Mouse (Mus musculus) kidney, embryonic 14.5 days (tissue): ENCODE measurements around the gene Hjurp. TPM values are rescaled to one million over a fixed set of nuclear protein-coding genes. Genes with fewer than 3 reads are reported as not detected.

Experiments used
- ATAC-seq: fragments of 200-750 bp; cut with Nextera tagmentation; 2 replicates; pipeline ENCODE4 v1.8.0; 2017; ENCODE audit warnings: moderate number of reproducible peaks, mild to moderate bottlenecking, moderate TSS enrichment, moderate library complexity; ENCODE audit not compliant: low FRiP score, low TSS enrichment
- H3K27ac ChIP-seq: fragments of 300-500 bp; sonication (generic); 2 replicates; pipeline ENCODE4 v1.5.1; 2014; ENCODE audit warnings: low read depth, mild to moderate bottlenecking, low read length, moderate library complexity, mixed read lengths
- H3K27me3 ChIP-seq: fragments of 300-500 bp; sonication (generic); 2 replicates; pipeline ENCODE4 v1.6.1; 2014; ENCODE audit warnings: mild to moderate bottlenecking, low read length; ENCODE audit not compliant: control insufficient read depth, insufficient read depth
- H3K36me3 ChIP-seq: fragments of 300-500 bp; sonication (generic); 2 replicates; pipeline ENCODE4 v1.6.1; 2014; ENCODE audit warnings: low read length, mixed read lengths; ENCODE audit not compliant: control insufficient read depth, insufficient read depth
- H3K4me1 ChIP-seq: fragments of 300-500 bp; sonication (generic); 2 replicates; pipeline ENCODE4 v1.6.1; 2014; ENCODE audit warnings: low read length, mixed read lengths; ENCODE audit not compliant: control insufficient read depth, insufficient read depth
- H3K4me2 ChIP-seq: fragments of 300-500 bp; sonication (generic); replicated peaks from 2 replicates; pipeline ENCODE4 v1.6.1; 2014; ENCODE audit warnings: low read depth, mild to moderate bottlenecking, low read length
- H3K4me3 ChIP-seq: fragments of 300-500 bp; sonication (generic); 2 replicates; pipeline ENCODE4 v1.5.1; 2014; ENCODE audit warnings: mild to moderate bottlenecking, low read length
- H3K9ac ChIP-seq: fragments of 300-500 bp; sonication (generic); 2 replicates; pipeline ENCODE4 v1.6.1; 2014; ENCODE audit warnings: low read depth, mild to moderate bottlenecking, low read length, moderate library complexity
- H3K9me3 ChIP-seq: fragments of 300-500 bp; sonication (generic); 2 replicates; pipeline ENCODE4 v1.6.1; 2016; ENCODE audit warnings: low read length; ENCODE audit not compliant: control insufficient read depth
- WGBS: fragments of 180-500 bp; shearing (Covaris S2); extraction: QIAGEN DNeasy Blood & Tissue Kit; methylation state at CpG from one replicate; pipeline ENCODE4 v1.1.7; 2014; 5-methylcytosine and 5-hydroxymethylcytosine counted together
- polyA plus RNA-seq: library from polyadenylated mRNA; unstranded; fragments of >200 nt; fragmentation: Nextera tagmentation; extraction: Ambion mirVana; gene quantifications from 2 replicates; pipeline ENCODE4 v1.2.1, GENCODE M21; 2014

Hjurp gene
- polyA plus RNA-seq, 1 experiment from 2014 or later = 175 TPM

DNA sequence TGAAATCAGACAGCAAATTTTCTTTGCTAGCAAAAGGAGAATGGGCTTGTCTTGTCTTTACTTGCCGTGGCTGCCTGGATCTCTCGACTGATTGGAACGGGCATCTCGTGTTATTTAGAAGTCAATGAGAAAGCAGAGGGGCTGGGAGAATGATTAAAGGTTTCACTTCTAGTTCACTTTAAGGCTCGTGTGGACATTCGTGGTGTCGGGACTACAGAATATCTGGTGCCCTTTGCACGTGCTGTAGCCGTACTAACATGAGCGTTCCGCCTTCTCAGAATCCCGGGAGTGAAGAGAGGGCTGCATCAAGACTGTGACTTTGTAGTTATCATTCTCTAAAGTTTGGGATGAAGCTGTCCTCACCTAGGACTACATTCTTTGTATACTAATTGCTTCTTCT lies 29.7 kb upstream of the Hjurp start:
- 68% methylated on average over 12 of the region's 12 CpGs for WGBS
- Histone ChIP-seq H3K36me3 (no peaks in the 10 kb centered on the region), H3K9ac (no peak overlapping the region), H3K4me3 (no peak overlapping the region), H3K27ac (no peak overlapping the region), H3K9me3 (peaks cover 72% of the 10 kb centered on the region), H3K4me2 (no peak overlapping the region), H3K4me1 (no peaks in the 10 kb centered on the region), H3K27me3 (no peaks in the 10 kb centered on the region)
- no peak for ATAC-seq

- H3K27me3 ChIP-seq = no peaks in the 10 kb centered on the region
- H3K4me3 ChIP-seq = no peak overlapping the region
- H3K27ac ChIP-seq = no peak overlapping the region
- no peak for ATAC-seq
- 50% methylated on average over 1 of the region's 1 CpGs for WGBS
- no peak overlapping the region for H3K9ac ChIP-seq
- no peak overlapping the region for H3K4me2 ChIP-seq
- no peaks in the 10 kb centered on the region for H3K4me1 ChIP-seq
- no peaks in the 10 kb centered on the region for H3K36me3 ChIP-seq
- H3K9me3 ChIP-seq = peaks cover 78% of the 10 kb centered on the region
Observed at GRCm38 (mm10) chr1:88306543-88306942, 29.1 kb upstream of the Hjurp start.

- Histone ChIP-seq H3K27ac (no peak overlapping the region), H3K9me3 (peaks cover 87% of the 10 kb centered on the region), H3K4me1 (no peaks in the 10 kb centered on the region), H3K9ac (no peak overlapping the region), H3K4me3 (no peak overlapping the region), H3K4me2 (no peak overlapping the region), H3K27me3 (no peaks in the 10 kb centered on the region), H3K36me3 (no peaks in the 10 kb centered on the region)
- no peak for ATAC-seq
- 51% methylated on average over 6 of the region's 6 CpGs for WGBS
Observed at GRCm38 (mm10) chr1:88305018-88305795, 27.8 kb upstream of the Hjurp start.

DNA sequence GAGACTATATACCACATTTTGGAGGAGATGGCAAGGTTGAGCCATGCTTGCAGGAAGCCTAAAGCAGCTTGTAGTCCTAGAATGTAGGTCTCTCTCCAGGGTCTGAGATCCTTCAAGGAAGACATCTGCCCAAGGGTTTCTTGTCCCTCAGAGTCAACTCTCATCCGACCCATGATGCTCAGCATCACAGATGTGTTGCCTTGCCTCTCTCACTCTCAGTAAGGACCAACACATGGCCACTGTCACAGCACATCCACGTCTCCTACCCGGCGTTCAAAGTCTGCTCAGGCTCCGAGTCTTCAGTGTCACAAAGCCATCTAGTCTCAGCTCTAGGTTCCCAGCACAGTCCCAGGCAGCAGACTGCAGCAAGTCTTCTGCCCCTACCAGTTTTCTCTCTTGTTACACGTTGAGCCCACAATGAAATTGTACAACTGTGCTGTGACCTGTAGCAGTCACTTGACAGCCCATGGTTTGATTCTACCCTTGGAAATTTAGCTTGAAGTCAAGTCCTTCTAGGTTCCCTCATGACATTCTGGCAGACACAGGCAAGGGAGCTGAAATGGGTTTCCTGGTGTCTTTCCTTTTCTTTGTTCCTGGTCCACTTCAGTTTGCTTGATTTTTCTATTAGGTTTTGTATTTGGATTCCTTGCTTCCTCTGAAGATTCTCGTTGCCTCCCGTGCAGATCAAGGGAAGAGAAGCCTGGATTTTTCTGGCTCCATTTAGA lies 27.0 kb upstream of the Hjurp start:
- no peak for ATAC-seq
- H3K27ac ChIP-seq = no peak overlapping the region
- 62% methylated on average over 8 of the region's 8 CpGs for WGBS
- no peaks in the 10 kb centered on the region for H3K36me3 ChIP-seq
- peaks cover 91% of the 10 kb centered on the region for H3K9me3 ChIP-seq
- H3K4me3 ChIP-seq = no peak overlapping the region
- no peaks in the 10 kb centered on the region for H3K4me1 ChIP-seq
- no peaks in the 10 kb centered on the region for H3K27me3 ChIP-seq
- no peak overlapping the region for H3K4me2 ChIP-seq
- H3K9ac ChIP-seq = no peak overlapping the region

GRCm38 (mm10) chr1:88303762-88304161 lies 26.3 kb upstream of the Hjurp start:
- no peak overlapping the region for H3K9ac ChIP-seq
- 64% methylated on average over 6 of the region's 6 CpGs for WGBS
- no peaks in the 10 kb centered on the region for H3K27me3 ChIP-seq
- no peaks in the 10 kb centered on the region for H3K4me1 ChIP-seq
- H3K27ac ChIP-seq = no peak overlapping the region
- H3K9me3 ChIP-seq = peaks cover 94% of the 10 kb centered on the region
- H3K4me2 ChIP-seq = no peak overlapping the region
- ATAC-seq = no peak
- H3K36me3 ChIP-seq = no peaks in the 10 kb centered on the region
- H3K4me3 ChIP-seq = no peak overlapping the region

DNA sequence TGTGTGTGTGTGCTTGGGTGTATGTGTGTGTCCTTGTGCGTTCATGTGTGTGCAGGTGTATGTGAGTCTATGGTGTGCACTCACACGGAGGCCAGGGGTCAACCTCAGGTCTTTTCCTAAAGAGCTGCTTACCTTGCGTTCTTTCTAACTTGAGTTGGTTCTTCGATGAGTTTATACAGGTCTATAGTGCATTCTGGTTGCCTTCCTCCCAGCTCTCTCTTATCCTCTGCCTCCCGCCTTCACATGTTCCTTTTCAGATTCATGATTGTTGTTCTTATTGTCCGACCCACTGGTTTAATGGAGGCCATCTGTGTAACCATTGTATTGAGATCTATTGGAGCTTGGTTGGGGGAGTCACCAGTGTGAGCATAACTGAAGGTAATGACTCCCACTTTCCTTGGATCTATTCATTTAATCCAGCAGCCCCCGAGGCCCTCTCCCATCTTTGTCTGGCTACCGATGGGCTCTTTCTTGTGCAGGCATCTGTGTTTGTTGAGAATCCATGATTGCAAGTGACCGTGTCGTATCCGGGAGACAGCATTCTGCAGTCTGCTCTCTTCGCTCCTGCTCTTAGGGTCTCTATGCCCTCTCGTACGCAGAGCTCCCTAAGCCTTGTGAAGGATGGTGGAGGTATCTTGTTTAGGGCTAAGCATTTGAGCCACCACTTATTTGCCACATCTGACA lies 24.8 kb upstream of the Hjurp start:
- no peak overlapping the region for H3K4me2 ChIP-seq
- no peaks in the 10 kb centered on the region for H3K27me3 ChIP-seq
- WGBS = 67% methylated on average over 14 of the region's 14 CpGs
- H3K4me1 ChIP-seq = no peaks in the 10 kb centered on the region
- no peaks in the 10 kb centered on the region for H3K36me3 ChIP-seq
- H3K4me3 ChIP-seq = no peak overlapping the region
- H3K27ac ChIP-seq = no peak overlapping the region
- no peak overlapping the region for H3K9ac ChIP-seq
- H3K9me3 ChIP-seq = peaks cover 92% of the 10 kb centered on the region
- ATAC-seq = no peak

DNA sequence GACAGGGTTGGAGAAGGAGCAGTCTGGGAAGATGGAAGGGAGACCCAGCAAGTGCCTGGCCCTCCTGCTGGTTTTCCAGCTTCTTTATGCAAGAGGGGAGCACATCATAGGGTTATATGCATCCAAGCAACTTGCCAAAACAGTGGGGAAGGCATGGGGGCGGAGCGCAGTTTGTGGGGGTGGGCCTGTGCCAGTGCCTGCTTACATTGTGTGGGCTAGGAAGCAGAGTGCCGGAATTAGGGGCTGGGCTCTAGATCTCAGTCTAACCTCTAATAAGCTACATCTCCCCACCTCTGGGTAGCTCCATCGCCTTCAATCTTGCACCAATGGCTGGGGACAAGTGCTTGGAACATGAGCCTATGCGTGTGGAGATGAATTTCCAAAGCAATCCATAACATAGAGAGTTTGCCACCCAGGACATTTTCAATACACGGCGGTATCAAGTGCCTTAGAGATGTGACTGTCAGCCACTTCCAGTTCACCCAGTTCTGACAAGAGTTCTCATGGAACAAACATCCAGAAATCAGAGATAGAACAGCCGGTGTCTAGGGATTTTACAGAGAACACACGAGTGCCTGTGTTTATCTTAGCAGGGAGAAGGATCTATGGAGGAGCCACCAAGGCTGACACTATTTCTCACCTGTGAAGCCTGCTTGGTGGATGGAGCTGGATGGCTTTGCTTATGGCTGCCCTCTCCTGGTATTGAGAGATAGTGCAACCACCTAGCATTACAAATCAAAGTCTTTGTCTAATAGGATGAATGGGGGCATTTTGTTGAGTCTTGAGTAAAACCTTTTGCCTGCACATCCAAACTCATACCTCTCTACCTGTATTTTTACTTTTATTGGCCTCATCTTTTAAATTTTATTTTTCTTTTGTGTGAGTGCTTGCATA lies 23.9 kb upstream of the Hjurp start:
- no peak overlapping the region for H3K4me2 ChIP-seq
- no peaks in the 10 kb centered on the region for H3K36me3 ChIP-seq
- no peak overlapping the region for H3K9ac ChIP-seq
- H3K4me1 ChIP-seq = no peaks in the 10 kb centered on the region
- no peak overlapping the region for H3K27ac ChIP-seq
- ATAC-seq = no peak
- no peak overlapping the region for H3K4me3 ChIP-seq
- H3K9me3 ChIP-seq = peaks cover 83% of the 10 kb centered on the region
- no peaks in the 10 kb centered on the region for H3K27me3 ChIP-seq
- WGBS = 69% methylated on average over 9 of the region's 9 CpGs

DNA sequence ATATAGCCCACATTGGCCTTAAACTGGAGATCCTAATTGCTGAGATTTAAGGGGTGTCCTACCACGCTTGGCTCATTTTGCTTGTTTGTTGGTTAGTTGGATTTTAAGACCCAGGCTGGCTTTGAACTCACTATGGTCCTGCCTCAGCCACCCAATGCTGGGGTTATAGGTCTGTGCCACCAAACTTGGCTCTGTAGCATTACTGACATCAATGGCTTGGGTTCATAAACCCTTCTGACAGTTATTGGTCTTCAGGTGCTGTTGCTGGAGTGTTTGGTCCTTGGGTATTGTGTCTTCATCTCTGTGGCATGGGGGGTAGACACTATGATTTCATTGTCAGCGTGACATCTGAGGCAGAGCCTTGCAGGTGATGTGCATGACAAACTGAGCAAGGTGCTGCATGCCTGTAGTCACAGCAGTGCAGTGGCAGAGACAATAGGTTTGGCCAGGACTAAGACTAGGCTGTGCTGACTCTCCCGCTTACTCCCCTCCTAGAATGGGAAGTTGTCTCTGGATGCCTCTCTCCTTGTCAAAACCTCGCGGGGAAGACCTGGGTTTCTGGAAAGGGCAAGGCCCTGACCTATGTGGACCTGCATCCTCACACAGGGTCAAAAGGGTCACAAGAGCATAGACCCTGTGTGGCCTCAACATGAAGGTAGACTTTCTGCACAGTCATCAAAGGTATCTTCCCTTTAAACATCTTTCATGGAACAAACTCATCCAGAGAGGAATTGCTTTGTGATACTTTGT lies 23.0 kb upstream of the Hjurp start:
- Histone ChIP-seq H3K4me2 (no peak overlapping the region), H3K4me3 (no peak overlapping the region), H3K9me3 (peaks cover 81% of the 10 kb centered on the region), H3K27me3 (no peaks in the 10 kb centered on the region), H3K9ac (no peak overlapping the region), H3K27ac (no peak overlapping the region), H3K36me3 (no peaks in the 10 kb centered on the region), H3K4me1 (no peaks in the 10 kb centered on the region)
- ATAC-seq = peak; percentile 37; the same call in 1 of the 2 replicates
- WGBS = 46% methylated on average over 5 of the region's 5 CpGs
